Mouse (Mus musculus) bone marrow, adult 2 months (tissue): ENCODE data around the gene Zfand2b.
A peak's percentile ranks its signal among the peaks of the same experiment; 100 is the strongest.

ENCODE experiments used
- CTCF ChIP-seq: fragments of 200-500 bp; IDR thresholded peaks from 2 replicates; pipeline ENCODE4 v1.5.1; 2011; ENCODE audit warnings: low read length, control low read depth; ENCODE audit not compliant: control insufficient read depth, insufficient read depth
- POLR2A ChIP-seq: fragments of 200-500 bp; IDR thresholded peaks from 2 replicates; pipeline ENCODE4 v1.6.1; 2011; ENCODE audit warnings: low read depth, mild to moderate bottlenecking, control low read depth, low read length, borderline replicate concordance; ENCODE audit not compliant: control insufficient read depth

DNA sequence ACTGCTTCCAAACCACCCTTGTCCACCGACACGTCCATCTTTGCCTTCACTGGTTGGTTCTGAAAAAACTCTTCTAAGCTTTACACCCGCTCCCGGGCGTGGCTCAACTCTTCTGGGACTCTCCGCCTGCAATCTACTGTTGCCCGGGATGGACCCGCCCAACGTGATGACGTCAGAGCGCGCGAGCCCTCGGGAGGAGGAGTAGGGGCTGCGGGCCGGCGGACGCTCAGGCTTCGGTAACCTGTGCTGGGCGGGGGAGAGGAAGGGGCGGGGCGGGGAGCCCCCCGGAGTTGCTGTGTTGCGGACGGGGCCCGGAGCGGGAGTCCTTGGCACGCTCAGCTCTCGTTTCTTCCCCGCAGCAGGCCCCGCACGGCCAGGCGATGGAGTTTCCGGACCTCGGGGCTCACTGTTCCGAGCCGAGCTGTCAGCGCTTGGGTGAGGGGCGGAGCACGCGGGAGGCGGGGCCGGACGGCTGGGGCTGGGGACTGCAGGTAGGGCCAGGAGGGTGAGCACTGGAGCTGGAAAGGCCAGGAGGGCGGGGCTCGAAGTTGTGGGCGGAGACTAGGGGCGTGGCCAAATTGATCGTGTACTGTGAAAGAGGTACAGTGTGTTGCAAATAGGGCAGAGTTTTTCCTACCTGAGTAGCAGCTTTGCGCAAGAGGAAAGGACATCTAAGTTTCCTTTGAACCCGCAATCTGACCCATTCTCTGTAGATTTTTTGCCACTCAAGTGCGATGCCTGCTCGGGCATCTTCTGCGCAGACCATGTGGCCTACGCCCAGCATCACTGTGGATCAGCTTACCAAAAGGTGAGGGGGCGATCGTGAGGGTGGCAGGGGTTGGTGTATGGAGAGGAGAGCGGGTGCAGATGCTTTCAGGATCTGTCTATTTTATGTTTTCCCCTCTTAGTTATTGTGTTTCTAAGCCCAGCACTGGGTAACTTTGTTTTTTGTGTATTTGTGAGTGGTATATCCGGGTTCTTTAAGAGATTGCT is at the start of gene Zfand2b:
- TF ChIP-seq CTCF = no peak
- peak; percentile 71; the same call in 1 of the 2 replicates for TF ChIP-seq POLR2A
